Mouse (Mus musculus) bone marrow, adult 2 months (tissue): ENCODE data around the gene Prkar2b.

Experiments used
- CTCF ChIP-seq: fragments of 200-500 bp; IDR thresholded peaks from 2 replicates; pipeline ENCODE4 v1.5.1; 2011; ENCODE audit warnings: low read length, control low read depth; ENCODE audit not compliant: control insufficient read depth, insufficient read depth
- POLR2A ChIP-seq: fragments of 200-500 bp; IDR thresholded peaks from 2 replicates; pipeline ENCODE4 v1.6.1; 2011; ENCODE audit warnings: low read depth, mild to moderate bottlenecking, control low read depth, low read length, borderline replicate concordance; ENCODE audit not compliant: control insufficient read depth

DNA sequence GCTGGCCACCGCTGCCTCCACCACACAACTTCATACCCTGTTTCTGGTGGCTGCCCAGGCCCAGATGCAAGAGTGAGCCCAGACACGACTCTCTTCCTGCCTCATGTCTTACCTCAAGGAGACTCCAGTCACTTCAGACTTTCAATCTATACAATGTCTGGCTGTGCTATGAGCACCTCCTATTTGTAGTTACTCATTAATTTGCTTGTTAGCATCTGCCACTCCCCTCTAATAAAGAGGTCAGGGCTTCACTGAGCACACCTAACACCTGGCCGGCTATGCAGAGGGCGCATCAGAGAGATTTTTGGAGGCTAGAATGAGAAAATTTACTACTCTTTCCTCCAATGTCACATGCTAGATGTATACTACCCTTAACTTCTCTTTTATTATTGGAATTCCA is 70.5 kb downstream of the Prkar2b start:
- TF ChIP-seq CTCF (no peak), POLR2A (no peak)
